Mouse (Mus musculus): ENCODE data around the gene 1700003F12Rik.

- TF ChIP-seq TAL1 (IDR thresholded peaks at IDR 0.05; ENCODE audit: low read length) = no peak
- TF ChIP-seq GATA1 (IDR thresholded peaks at IDR 0.05; ENCODE audit: low read length) = no peak
Measured at GRCm38 (mm10) chr2:154581421-154581820, 34.5 kb downstream of the 1700003F12Rik start.

Measured in erythroblast, embryonic 14.5 days (primary cell).